Mouse (Mus musculus): ENCODE results near the gene Gm21310. TPM values are rescaled to one million over a fixed set of nuclear protein-coding genes. Genes with fewer than 3 reads are reported as not detected.

Gene Gm21310
- not detected for total RNA-seq (2023)

GRCm38 (mm10) chrY:10147083-10147482 is at the start of gene Gm21310:
Gene Gm21310, minus strand, starts transcription at chrY:10147183.

Other genes with a start within 250 kb of the Gm21310 start
- not detected for gene Gm20834, start 177.4 kb upstream of the Gm21310 start, total RNA-seq (2023)

Measured in monocyte, adult 59 days (primary cell).